Mouse (Mus musculus) heart, embryonic 12.5 days (tissue): Measurements from ENCODE around the gene Clcf1. TPM values are rescaled to one million over a fixed set of nuclear protein-coding genes. Genes with fewer than 3 reads are reported as not detected.

Source experiments
- ATAC-seq: fragments of 200-750 bp; cut with Nextera tagmentation; 2 replicates; pipeline ENCODE4 v1.8.0; 2017; ENCODE audit warnings: moderate TSS enrichment, moderate library complexity; ENCODE audit not compliant: insufficient number of reproducible peaks, low FRiP score
- H3K27ac ChIP-seq: fragments of 300-500 bp; sonication (generic); 2 replicates; pipeline ENCODE4 v1.5.1; 2016; ENCODE audit warnings: mild to moderate bottlenecking, moderate library complexity; ENCODE audit not compliant: poor library complexity, severe bottlenecking
- H3K27me3 ChIP-seq: fragments of 300-500 bp; sonication (generic); replicated peaks from 2 replicates; pipeline ENCODE4 v1.6.1; 2016; ENCODE audit warnings: mild to moderate bottlenecking, moderate library complexity
- H3K36me3 ChIP-seq: fragments of 300-500 bp; sonication (generic); 2 replicates; pipeline ENCODE4 v1.6.1; 2016; ENCODE audit warnings: mild to moderate bottlenecking, moderate library complexity
- H3K4me1 ChIP-seq: fragments of 300-500 bp; sonication (generic); replicated peaks from 2 replicates; pipeline ENCODE4 v1.6.1; 2016; ENCODE audit warnings: mild to moderate bottlenecking
- H3K4me2 ChIP-seq: fragments of 300-500 bp; sonication (generic); 2 replicates; pipeline ENCODE4 v1.6.1; 2016; ENCODE audit warnings: mild to moderate bottlenecking, moderate library complexity
- H3K4me3 ChIP-seq: fragments of 300-500 bp; sonication (generic); 2 replicates; pipeline ENCODE4 v1.5.1; 2016; ENCODE audit warnings: mild to moderate bottlenecking
- H3K9ac ChIP-seq: fragments of 300-500 bp; sonication (generic); 2 replicates; pipeline ENCODE4 v1.6.1; 2016; ENCODE audit warnings: mild to moderate bottlenecking, moderate library complexity
- H3K9me3 ChIP-seq: fragments of 300-500 bp; sonication (generic); replicated peaks from 2 replicates; pipeline ENCODE4 v1.6.1; 2016; ENCODE audit warnings: mild to moderate bottlenecking, moderate library complexity
- WGBS: fragments of 180-500 bp; shearing (Covaris S2); methylation state at CpG from one replicate; pipeline ENCODE4 v1.1.7; 2016; 5-methylcytosine and 5-hydroxymethylcytosine counted together
- polyA plus RNA-seq: library from polyadenylated mRNA; unstranded; fragments of >200 nt; fragmentation: Nextera tagmentation; extraction: Ambion mirVana; gene quantifications from 2 replicates; pipeline ENCODE4 v1.2.1, GENCODE M21; 2016

Gene Clcf1
- polyA plus RNA-seq, 1 experiment from 2014 or later: 1.3 TPM

DNA sequence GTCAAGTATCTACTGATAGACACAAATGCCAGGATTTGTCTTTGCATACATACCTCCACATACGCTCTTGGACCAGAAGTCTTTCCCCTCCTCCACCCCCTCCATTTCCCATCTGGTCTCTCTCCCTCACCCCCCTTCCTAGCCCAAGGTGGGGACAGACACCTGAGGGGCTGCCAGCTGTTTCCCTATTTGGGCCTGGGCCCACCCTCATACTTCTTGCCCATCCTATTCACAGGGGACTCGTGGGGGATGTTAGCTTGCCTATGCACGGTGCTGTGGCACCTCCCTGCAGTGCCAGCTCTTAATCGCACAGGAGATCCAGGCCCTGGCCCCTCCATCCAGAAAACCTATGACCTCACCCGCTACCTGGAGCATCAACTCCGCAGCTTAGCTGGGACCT, 5.9 kb downstream of the Clcf1 start:
- no peaks in the 10 kb centered on the region for H3K9me3 ChIP-seq
- no peak for ATAC-seq
- H3K36me3 ChIP-seq: no peaks in the 10 kb centered on the region
- H3K4me3 ChIP-seq: no peak overlapping the region
- peaks cover 55% of the 10 kb centered on the region for H3K4me1 ChIP-seq
- peaks cover 53% of the 10 kb centered on the region for H3K27me3 ChIP-seq
- H3K4me2 ChIP-seq: no peak overlapping the region
- H3K9ac ChIP-seq: no peak overlapping the region
- H3K27ac ChIP-seq: no peak overlapping the region
- WGBS: 78% methylated on average over 6 of the region's 6 CpGs

DNA sequence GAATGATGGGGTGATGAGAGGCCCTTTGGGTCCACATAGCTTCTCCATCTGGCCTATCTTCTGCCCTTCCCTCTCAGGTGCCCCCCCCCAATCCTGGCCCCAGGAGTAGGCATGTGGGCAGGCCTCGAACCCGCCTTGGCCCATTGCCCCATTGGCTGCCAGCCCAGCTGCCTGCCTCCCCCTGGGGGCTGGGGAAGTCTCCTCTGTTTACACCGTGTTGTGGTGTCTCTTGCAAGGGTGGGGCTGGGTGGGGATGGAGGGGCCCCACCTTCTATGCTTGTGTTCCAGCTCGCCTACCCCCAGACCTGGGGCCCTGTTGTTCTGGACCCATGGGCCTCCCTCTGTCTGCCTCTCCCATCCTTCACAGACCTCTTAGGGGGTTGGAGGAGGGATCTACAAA, 6.4 kb downstream of the Clcf1 start:
- no peak for ATAC-seq
- WGBS: 45% methylated on average over 4 of the region's 4 CpGs
- peaks cover 51% of the 10 kb centered on the region for H3K4me1 ChIP-seq
- peak overlapping the region; percentile 8; the same call in 1 of the 2 replicates for H3K4me2 ChIP-seq
- no peaks in the 10 kb centered on the region for H3K36me3 ChIP-seq
- H3K4me3 ChIP-seq: no peak overlapping the region
- H3K9me3 ChIP-seq: no peaks in the 10 kb centered on the region
- peaks cover 53% of the 10 kb centered on the region for H3K27me3 ChIP-seq
- H3K27ac ChIP-seq: no peak overlapping the region
- no peak overlapping the region for H3K9ac ChIP-seq

DNA sequence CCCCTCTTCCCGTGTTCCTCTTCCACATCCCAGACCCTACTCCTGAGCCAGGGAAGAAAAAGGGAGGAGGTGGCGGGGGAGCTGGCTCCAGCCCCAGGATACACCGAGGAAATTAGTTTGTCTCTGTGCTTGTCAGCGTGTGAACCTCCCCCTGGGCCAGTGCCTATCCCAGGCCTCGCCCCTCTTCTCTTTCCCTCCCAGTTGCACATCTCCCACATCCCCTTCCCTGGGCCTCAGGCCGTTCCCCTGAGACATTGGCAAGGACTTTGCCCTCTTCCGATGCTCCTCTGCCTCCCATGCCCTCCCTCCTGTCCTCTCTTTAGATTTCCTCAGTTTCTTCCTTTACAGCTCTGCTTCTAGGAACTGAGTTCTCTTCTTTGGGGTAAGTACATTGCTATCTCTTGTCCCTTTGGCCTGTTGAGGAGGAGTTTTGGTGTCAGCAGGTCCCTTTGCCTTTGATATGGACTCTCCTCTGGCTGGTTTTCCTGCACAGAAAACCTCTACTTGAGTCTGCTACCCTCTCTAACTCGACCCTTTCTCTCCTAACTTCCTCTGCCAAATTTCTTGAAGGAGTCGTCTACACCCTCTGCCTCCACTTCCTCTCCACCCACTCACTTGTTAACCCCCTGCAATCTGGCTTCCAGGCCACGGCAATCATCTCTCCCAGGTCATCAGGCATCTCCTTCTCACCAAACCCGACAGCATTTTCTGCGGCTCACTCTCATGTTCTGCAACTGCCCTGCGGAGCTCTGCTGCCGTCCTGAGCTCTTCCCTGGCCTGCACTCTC, 7.1 kb downstream of the Clcf1 start:
- Histone ChIP-seq H3K27me3 (peaks cover 53% of the 10 kb centered on the region), H3K4me3 (no peak overlapping the region), H3K36me3 (no peaks in the 10 kb centered on the region), H3K4me1 (peaks cover 45% of the 10 kb centered on the region), H3K27ac (no peak overlapping the region), H3K9ac (no peak overlapping the region), H3K9me3 (no peaks in the 10 kb centered on the region), H3K4me2 (0 out of 2 replicates have a peak overlapping the region, but pooled peaks have one; percentile 1)
- no peak for ATAC-seq
- 30% methylated on average over 14 of the region's 14 CpGs for WGBS

DNA sequence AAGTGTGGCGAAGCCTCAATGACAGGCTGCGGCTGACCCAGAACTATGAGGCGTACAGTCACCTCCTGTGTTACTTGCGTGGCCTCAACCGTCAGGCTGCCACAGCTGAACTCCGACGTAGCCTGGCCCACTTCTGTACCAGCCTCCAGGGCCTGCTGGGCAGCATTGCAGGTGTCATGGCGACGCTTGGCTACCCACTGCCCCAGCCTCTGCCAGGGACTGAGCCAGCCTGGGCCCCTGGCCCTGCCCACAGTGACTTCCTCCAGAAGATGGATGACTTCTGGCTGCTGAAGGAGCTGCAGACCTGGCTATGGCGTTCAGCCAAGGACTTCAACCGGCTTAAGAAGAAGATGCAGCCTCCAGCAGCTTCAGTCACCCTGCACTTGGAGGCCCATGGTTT, 8.1 kb downstream of the Clcf1 start:
- H3K27me3 ChIP-seq: peaks cover 52% of the 10 kb centered on the region
- peaks cover 35% of the 10 kb centered on the region for H3K4me1 ChIP-seq
- WGBS: 81% methylated on average over 11 of the region's 11 CpGs
- H3K36me3 ChIP-seq: no peaks in the 10 kb centered on the region
- no peaks in the 10 kb centered on the region for H3K9me3 ChIP-seq
- ATAC-seq: no peak
- no peak overlapping the region for H3K9ac ChIP-seq
- H3K27ac ChIP-seq: no peak overlapping the region
- no peak overlapping the region for H3K4me2 ChIP-seq
- no peak overlapping the region for H3K4me3 ChIP-seq

DNA sequence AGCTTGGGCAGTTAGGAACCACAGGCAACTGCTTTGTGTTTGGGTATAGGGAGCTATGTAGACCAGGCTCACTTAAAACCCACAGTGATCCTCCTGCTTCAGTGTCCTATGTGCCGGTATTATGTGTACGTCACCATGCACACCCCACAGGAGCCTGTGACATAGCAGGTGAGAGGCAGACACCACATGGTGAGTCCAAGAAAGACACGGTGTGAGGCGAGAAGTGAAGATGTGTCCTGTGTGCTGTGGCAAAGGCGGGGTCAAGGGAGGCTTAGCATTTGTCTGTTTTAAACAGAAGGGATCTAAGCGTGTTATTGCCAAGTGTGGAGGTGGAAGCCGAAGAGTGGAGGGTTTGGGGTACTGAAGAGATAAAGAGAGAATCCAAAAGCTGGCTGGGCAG, 12.7 kb downstream of the Clcf1 start:
- no peak overlapping the region for H3K9ac ChIP-seq
- no peak overlapping the region for H3K27ac ChIP-seq
- peaks cover 47% of the 10 kb centered on the region for H3K27me3 ChIP-seq
- H3K4me2 ChIP-seq: no peak overlapping the region
- H3K9me3 ChIP-seq: no peaks in the 10 kb centered on the region
- peaks cover 19% of the 10 kb centered on the region for H3K4me1 ChIP-seq
- no peak overlapping the region for H3K4me3 ChIP-seq
- no peaks in the 10 kb centered on the region for H3K36me3 ChIP-seq
- 83% methylated on average over 7 of the region's 7 CpGs for WGBS
- ATAC-seq: no peak

DNA sequence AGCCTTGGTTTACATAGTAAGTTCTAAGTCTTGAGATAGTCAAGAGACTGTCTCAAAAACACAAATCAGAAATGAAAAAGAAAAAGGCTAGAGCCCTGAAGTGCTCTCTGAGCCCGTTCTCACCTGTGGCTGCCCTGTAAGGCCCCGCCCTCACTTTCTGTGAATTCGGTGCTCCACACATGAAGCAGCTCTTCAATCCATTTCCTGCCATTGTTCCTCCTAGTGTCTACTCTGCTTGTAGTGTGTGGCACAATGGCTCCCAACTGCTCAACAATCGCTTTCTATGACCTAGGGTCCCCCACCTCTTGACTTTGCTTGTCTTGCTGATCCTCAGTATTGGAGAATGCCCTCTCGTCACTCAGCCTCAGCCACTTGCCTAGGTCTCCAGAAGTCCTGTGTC, 13.4 kb downstream of the Clcf1 start:
- Histone ChIP-seq H3K4me3 (no peak overlapping the region), H3K4me2 (no peak overlapping the region), H3K27ac (no peak overlapping the region), H3K9ac (no peak overlapping the region), H3K36me3 (no peaks in the 10 kb centered on the region), H3K9me3 (no peaks in the 10 kb centered on the region), H3K27me3 (peaks cover 41% of the 10 kb centered on the region), H3K4me1 (peaks cover 17% of the 10 kb centered on the region)
- 51% methylated on average over 5 of the region's 5 CpGs for WGBS
- no peak for ATAC-seq

DNA sequence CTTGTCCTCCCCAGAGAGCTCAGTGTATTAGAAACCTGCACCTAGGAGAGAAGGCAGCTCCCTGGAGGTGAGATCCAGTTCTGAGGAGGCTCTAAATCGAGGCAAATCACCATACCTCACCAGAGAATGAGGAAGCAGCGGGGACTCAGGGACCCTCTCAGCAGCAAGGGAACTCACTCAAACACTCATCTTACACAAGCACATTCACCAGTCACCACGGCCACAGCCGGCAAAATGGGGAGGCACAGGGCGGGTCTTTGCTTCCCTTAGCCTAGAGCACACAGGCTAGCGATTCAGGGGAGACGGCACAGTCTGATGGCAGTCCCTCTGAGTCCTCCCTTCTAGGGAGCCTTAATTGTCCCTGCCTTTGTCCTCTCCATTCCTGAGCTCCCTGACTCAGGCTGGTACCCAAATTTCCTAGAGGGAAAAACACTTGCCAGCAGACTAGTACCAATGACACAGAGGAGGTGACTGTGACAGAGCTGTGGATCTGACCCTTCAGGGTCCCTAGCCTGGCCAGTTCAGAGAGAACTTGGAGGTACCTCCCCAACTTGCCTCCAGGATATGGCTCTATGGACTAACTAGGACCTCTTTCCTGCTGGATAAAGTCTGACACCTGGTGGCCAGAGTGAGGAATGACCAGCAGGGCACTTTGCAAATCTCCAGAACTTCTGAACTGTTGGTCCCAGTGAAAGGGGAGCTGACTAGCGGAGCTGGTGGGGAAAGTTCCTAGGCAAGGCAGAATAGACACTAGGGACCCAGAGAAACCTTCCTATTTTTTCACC, 14.0 kb downstream of the Clcf1 start:
- no peak overlapping the region for H3K4me2 ChIP-seq
- no peak overlapping the region for H3K9ac ChIP-seq
- H3K36me3 ChIP-seq: no peaks in the 10 kb centered on the region
- no peak overlapping the region for H3K27ac ChIP-seq
- WGBS: 17% methylated on average over 8 of the region's 8 CpGs
- peaks cover 37% of the 10 kb centered on the region for H3K27me3 ChIP-seq
- ATAC-seq: no peak
- H3K9me3 ChIP-seq: no peaks in the 10 kb centered on the region
- no peak overlapping the region for H3K4me3 ChIP-seq
- peaks cover 20% of the 10 kb centered on the region for H3K4me1 ChIP-seq

DNA sequence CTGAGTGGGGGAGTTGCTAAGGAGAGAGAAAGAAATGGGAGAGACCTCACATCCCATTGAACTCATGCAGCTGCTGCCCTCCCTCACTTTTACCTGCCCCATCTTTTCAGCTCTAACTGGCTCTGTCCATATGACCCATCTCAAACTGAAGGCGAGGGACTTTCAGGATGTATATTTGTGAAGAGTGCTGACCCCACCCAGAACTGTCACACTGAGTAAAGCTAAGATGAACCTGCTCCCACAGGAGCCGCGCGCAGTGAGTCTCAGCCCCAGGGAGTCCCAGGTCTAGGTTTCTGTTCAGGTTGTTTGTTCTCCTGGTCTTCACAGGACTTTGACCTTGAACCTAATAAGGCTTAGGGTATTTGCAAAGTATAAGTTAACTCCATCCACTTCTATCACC, 14.9 kb downstream of the Clcf1 start:
- Histone ChIP-seq H3K4me1 (peaks cover 20% of the 10 kb centered on the region), H3K27me3 (peaks cover 37% of the 10 kb centered on the region), H3K9me3 (no peaks in the 10 kb centered on the region), H3K36me3 (no peaks in the 10 kb centered on the region), H3K4me3 (no peak overlapping the region), H3K9ac (no peak overlapping the region), H3K4me2 (no peak overlapping the region), H3K27ac (no peak overlapping the region)
- WGBS: 76% methylated on average over 4 of the region's 4 CpGs
- ATAC-seq: no peak

DNA sequence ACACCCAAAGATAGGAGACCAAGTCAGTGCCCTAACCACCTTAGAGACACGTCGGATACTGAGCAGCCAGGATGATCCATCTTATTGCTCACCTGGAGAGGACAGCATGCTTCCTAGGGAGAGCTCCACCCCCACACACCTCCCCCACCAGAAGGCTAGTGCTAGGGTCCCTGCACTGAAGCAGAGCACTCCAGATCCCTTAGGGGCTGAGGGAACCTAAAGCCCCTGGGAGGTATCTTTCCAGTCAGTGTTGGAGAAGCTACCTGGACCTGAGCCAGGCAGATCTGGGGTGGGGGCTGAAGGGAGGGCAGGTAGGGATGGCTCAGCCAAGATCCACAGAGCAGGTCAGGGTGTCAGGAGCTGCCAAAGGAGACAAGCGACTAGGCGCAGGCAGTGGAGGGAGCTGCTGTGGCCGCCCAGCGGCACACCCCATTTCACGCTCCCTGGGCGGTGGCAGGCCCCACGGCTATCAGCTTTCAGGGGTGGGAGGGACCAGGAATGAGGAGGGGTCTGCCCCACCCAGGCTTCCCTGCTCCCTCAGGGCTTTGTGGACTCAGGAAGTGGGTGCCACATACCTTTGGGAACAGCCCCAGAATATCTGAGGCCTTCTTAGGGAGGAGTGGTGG, 15.5 kb downstream of the Clcf1 start:
- Histone ChIP-seq H3K27ac (no peak overlapping the region), H3K36me3 (no peaks in the 10 kb centered on the region), H3K4me1 (peaks cover 20% of the 10 kb centered on the region), H3K27me3 (peaks cover 40% of the 10 kb centered on the region), H3K4me2 (no peak overlapping the region), H3K9ac (no peak overlapping the region), H3K4me3 (no peak overlapping the region), H3K9me3 (no peaks in the 10 kb centered on the region)
- no peak for ATAC-seq
- 40% methylated on average over 9 of the region's 9 CpGs for WGBS

DNA sequence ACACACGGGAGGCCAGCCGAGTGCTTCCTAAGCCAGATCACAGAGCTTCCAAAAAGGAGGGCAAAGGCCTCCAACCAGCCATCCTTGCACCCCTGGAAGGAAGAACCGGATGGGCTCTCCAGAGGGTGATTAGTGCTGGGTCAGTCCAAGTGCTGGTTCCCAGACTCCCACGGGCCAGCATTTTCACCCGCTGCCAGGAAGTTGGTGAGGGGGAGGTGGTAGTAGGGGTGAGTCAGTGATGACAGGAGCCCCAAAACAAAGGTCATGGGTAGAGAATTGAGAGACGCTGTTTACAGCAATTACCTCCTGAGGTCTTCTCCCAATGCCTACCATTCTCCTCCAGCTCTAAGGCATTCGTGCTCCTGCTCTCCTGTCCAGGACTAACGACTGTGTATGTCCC, 16.4 kb downstream of the Clcf1 start:
- no peak overlapping the region for H3K4me3 ChIP-seq
- peaks cover 45% of the 10 kb centered on the region for H3K27me3 ChIP-seq
- 57% methylated on average over 8 of the region's 8 CpGs for WGBS
- no peak for ATAC-seq
- H3K4me1 ChIP-seq: peaks cover 20% of the 10 kb centered on the region
- H3K9ac ChIP-seq: no peak overlapping the region
- no peaks in the 10 kb centered on the region for H3K9me3 ChIP-seq
- no peaks in the 10 kb centered on the region for H3K36me3 ChIP-seq
- no peak overlapping the region for H3K4me2 ChIP-seq
- no peak overlapping the region for H3K27ac ChIP-seq
